Mouse (Mus musculus): Measurements from ENCODE around the gene Mipol1. TPM values are rescaled to one million over a fixed set of nuclear protein-coding genes. Genes with fewer than 3 reads are reported as not detected.

Mipol1 gene
- polyA plus RNA-seq, 1 experiment from 2014 or later, result 5.5 TPM

GRCm38 (mm10) chr12:57536056-57536908 is 306.1 kb downstream of the Mipol1 start:
- ATAC-seq (no peak), DNase-seq (ENCODE audit: low spot score) (peak; percentile 8)
- Histone ChIP-seq H3K4me2 (ENCODE audit: low read length) (no peak overlapping the region), H3K4me3 (ENCODE audit: low read depth, low read length) (no peak overlapping the region), H3K27me3 (replicated peaks; ENCODE audit: control insufficient read depth, insufficient read depth, low read length) (peaks cover 84% of the 10 kb centered on the region), H3K36me3 (ENCODE audit: control insufficient read depth, insufficient read depth, low read length) (no peaks in the 10 kb centered on the region), H3K9ac (ENCODE audit: low read length) (no peak overlapping the region), H3K27ac (ENCODE audit: low read depth, low read length) (no peak overlapping the region), H3K4me1 (ENCODE audit: control insufficient read depth, insufficient read depth, low read length) (peaks cover 5% of the 10 kb centered on the region; the same call in 1 of the 2 replicates), H3K9me3 (replicated peaks; ENCODE audit: control insufficient read depth, low read length) (no peaks in the 10 kb centered on the region)
- WGBS, result 1% methylated on average over 25 of the region's 25 CpGs

- Histone ChIP-seq H3K4me2 (ENCODE audit: low read length) (no peak overlapping the region), H3K27me3 (replicated peaks; ENCODE audit: control insufficient read depth, insufficient read depth, low read length) (peaks cover 86% of the 10 kb centered on the region), H3K27ac (ENCODE audit: low read depth, low read length) (no peak overlapping the region), H3K9me3 (replicated peaks; ENCODE audit: control insufficient read depth, low read length) (no peaks in the 10 kb centered on the region), H3K4me1 (ENCODE audit: control insufficient read depth, insufficient read depth, low read length) (peaks cover 5% of the 10 kb centered on the region; the same call in 1 of the 2 replicates), H3K4me3 (ENCODE audit: low read depth, low read length) (no peak overlapping the region), H3K9ac (ENCODE audit: low read length) (no peak overlapping the region), H3K36me3 (ENCODE audit: control insufficient read depth, insufficient read depth, low read length) (no peaks in the 10 kb centered on the region)
- ATAC-seq (no peak), DNase-seq (ENCODE audit: low spot score) (peak; percentile 7)
- 2% methylated on average over 11 of the region's 11 CpGs for WGBS
Observed at GRCm38 (mm10) chr12:57536909-57537670, 306.9 kb downstream of the Mipol1 start.

- H3K4me2 ChIP-seq (ENCODE audit: low read length), result peak overlapping the region; percentile 42
- ATAC-seq, result no peak
- H3K27me3 ChIP-seq (replicated peaks; ENCODE audit: control insufficient read depth, insufficient read depth, low read length), result peaks cover 86% of the 10 kb centered on the region
- no peaks in the 10 kb centered on the region for H3K9me3 ChIP-seq (replicated peaks; ENCODE audit: control insufficient read depth, low read length)
- no peak overlapping the region for H3K27ac ChIP-seq (ENCODE audit: low read depth, low read length)
- peak; percentile 22 for DNase-seq (ENCODE audit: low spot score)
- peaks cover 8% of the 10 kb centered on the region for H3K4me1 ChIP-seq (ENCODE audit: control insufficient read depth, insufficient read depth, low read length)
- H3K9ac ChIP-seq (ENCODE audit: low read length), result no peak overlapping the region
- WGBS, result under 1% methylated on average over 21 of the region's 21 CpGs
- H3K36me3 ChIP-seq (ENCODE audit: control insufficient read depth, insufficient read depth, low read length), result no peaks in the 10 kb centered on the region
- H3K4me3 ChIP-seq (ENCODE audit: low read depth, low read length), result peak overlapping the region; percentile 24
Observed at GRCm38 (mm10) chr12:57537791-57538587, 307.8 kb downstream of the Mipol1 start.

- no peaks in the 10 kb centered on the region for H3K36me3 ChIP-seq (ENCODE audit: control insufficient read depth, insufficient read depth, low read length)
- H3K9ac ChIP-seq (ENCODE audit: low read length), result peak overlapping the region; percentile 35; the same call in 1 of the 2 replicates
- H3K4me1 ChIP-seq (ENCODE audit: control insufficient read depth, insufficient read depth, low read length), result peaks cover 8% of the 10 kb centered on the region
- ATAC-seq (peak; percentile 27; the same call in 1 of the 2 replicates), DNase-seq (ENCODE audit: low spot score) (peak; percentile 47)
- no peak overlapping the region for H3K27ac ChIP-seq (ENCODE audit: low read depth, low read length)
- peak overlapping the region; percentile 42 for H3K4me2 ChIP-seq (ENCODE audit: low read length)
- WGBS, result under 1% methylated on average over 63 of the region's 63 CpGs
- H3K9me3 ChIP-seq (replicated peaks; ENCODE audit: control insufficient read depth, low read length), result no peaks in the 10 kb centered on the region
- H3K4me3 ChIP-seq (ENCODE audit: low read depth, low read length), result peak overlapping the region; percentile 24
- peaks cover 86% of the 10 kb centered on the region for H3K27me3 ChIP-seq (replicated peaks; ENCODE audit: control insufficient read depth, insufficient read depth, low read length)
Observed at GRCm38 (mm10) chr12:57538588-57539550, 308.6 kb downstream of the Mipol1 start.

- no peaks in the 10 kb centered on the region for H3K9me3 ChIP-seq (replicated peaks; ENCODE audit: control insufficient read depth, low read length)
- no peak overlapping the region for H3K4me3 ChIP-seq (ENCODE audit: low read depth, low read length)
- H3K27ac ChIP-seq (ENCODE audit: low read depth, low read length), result no peak overlapping the region
- DNase-seq (ENCODE audit: low spot score) (peak; percentile 25), ATAC-seq (no peak)
- peaks cover 85% of the 10 kb centered on the region for H3K27me3 ChIP-seq (replicated peaks; ENCODE audit: control insufficient read depth, insufficient read depth, low read length)
- H3K9ac ChIP-seq (ENCODE audit: low read length), result no peak overlapping the region
- no peaks in the 10 kb centered on the region for H3K36me3 ChIP-seq (ENCODE audit: control insufficient read depth, insufficient read depth, low read length)
- peaks cover 8% of the 10 kb centered on the region for H3K4me1 ChIP-seq (ENCODE audit: control insufficient read depth, insufficient read depth, low read length)
- WGBS, result under 1% methylated on average over 10 of the region's 10 CpGs
- peak overlapping the region; percentile 42 for H3K4me2 ChIP-seq (ENCODE audit: low read length)
Observed at GRCm38 (mm10) chr12:57539551-57539985, 309.3 kb downstream of the Mipol1 start.

GRCm38 (mm10) chr12:57541118-57541517 is 310.9 kb downstream of the Mipol1 start:
- peak; percentile 16 for DNase-seq (ENCODE audit: low spot score)
- Histone ChIP-seq H3K9ac (ENCODE audit: low read length) (no peak overlapping the region), H3K9me3 (replicated peaks; ENCODE audit: control insufficient read depth, low read length) (no peaks in the 10 kb centered on the region), H3K27me3 (replicated peaks; ENCODE audit: control insufficient read depth, insufficient read depth, low read length) (peaks cover 84% of the 10 kb centered on the region), H3K36me3 (ENCODE audit: control insufficient read depth, insufficient read depth, low read length) (no peaks in the 10 kb centered on the region), H3K4me1 (ENCODE audit: control insufficient read depth, insufficient read depth, low read length) (peaks cover 7% of the 10 kb centered on the region; the same call in 1 of the 2 replicates), H3K4me3 (ENCODE audit: low read depth, low read length) (no peak overlapping the region), H3K4me2 (ENCODE audit: low read length) (no peak overlapping the region), H3K27ac (ENCODE audit: low read depth, low read length) (no peak overlapping the region)
- no peak for ATAC-seq
- WGBS, result 12% methylated on average over 6 of the region's 6 CpGs

- Histone ChIP-seq H3K27ac (ENCODE audit: low read depth, low read length) (no peak overlapping the region), H3K4me3 (ENCODE audit: low read depth, low read length) (no peak overlapping the region), H3K4me2 (ENCODE audit: low read length) (peak overlapping the region; percentile 9; the same call in 1 of the 2 replicates), H3K4me1 (ENCODE audit: control insufficient read depth, insufficient read depth, low read length) (peaks cover 8% of the 10 kb centered on the region; the same call in 1 of the 2 replicates), H3K36me3 (ENCODE audit: control insufficient read depth, insufficient read depth, low read length) (no peaks in the 10 kb centered on the region), H3K9ac (ENCODE audit: low read length) (no peak overlapping the region), H3K9me3 (replicated peaks; ENCODE audit: control insufficient read depth, low read length) (no peaks in the 10 kb centered on the region), H3K27me3 (replicated peaks; ENCODE audit: control insufficient read depth, insufficient read depth, low read length) (peaks cover 85% of the 10 kb centered on the region)
- ATAC-seq (peak; percentile 12; the same call in 1 of the 2 replicates), DNase-seq (ENCODE audit: low spot score) (peak; percentile 19)
- WGBS, result 1% methylated on average over 46 of the region's 46 CpGs
Observed at GRCm38 (mm10) chr12:57541931-57542745, 311.9 kb downstream of the Mipol1 start.

All from forebrain, embryonic 14.5 days (tissue).